Mouse (Mus musculus) mesoderm, embryonic 11.5 days (tissue): Measurements from ENCODE around the gene Crls1.

Experiments used
- DNase-seq: peaks from one replicate; pipeline ENCODE4 v3.0.0-alpha.2; 2012; ENCODE audit warnings: low read depth, low spot score

Gene Crls1

GRCm38 (mm10) chr2:132884303-132884967 is 38.0 kb downstream of the Crls1 start:
- peak; percentile 31 for DNase-seq

GRCm38 (mm10) chr2:132885312-132885711 is 38.8 kb downstream of the Crls1 start:
- DNase-seq: no peak

- DNase-seq: no peak
These were observed 47.4 kb downstream of the Crls1 start for GRCm38 (mm10) chr2:132893826-132894225.

- DNase-seq: no peak
These were observed 51.7 kb downstream of the Crls1 start for GRCm38 (mm10) chr2:132898211-132898610.

GRCm38 (mm10) chr2:132900596-132900995 is 54.1 kb downstream of the Crls1 start:
- no peak for DNase-seq

- DNase-seq: no peak
These were observed 55.2 kb downstream of the Crls1 start for GRCm38 (mm10) chr2:132901636-132902035.

GRCm38 (mm10) chr2:132902056-132902455 is 55.6 kb downstream of the Crls1 start:
- DNase-seq: no peak

GRCm38 (mm10) chr2:132903498-132903897 is 57.0 kb downstream of the Crls1 start:
- DNase-seq: peak; percentile 73

GRCm38 (mm10) chr2:132904961-132905360 is 58.5 kb downstream of the Crls1 start:
- DNase-seq: no peak

- peak; percentile 60 for DNase-seq
These were observed 60.3 kb downstream of the Crls1 start for GRCm38 (mm10) chr2:132906763-132907162.

GRCm38 (mm10) chr2:132914785-132915184 is 68.3 kb downstream of the Crls1 start:
- DNase-seq: no peak
